Mouse (Mus musculus): ENCODE measurements around the gene Elp1. TPM values are rescaled to one million over a fixed set of nuclear protein-coding genes. Genes with fewer than 3 reads are reported as not detected.

Gene Elp1
- polyA plus RNA-seq, 1 experiment from 2014 or later: 64.0 TPM

DNA sequence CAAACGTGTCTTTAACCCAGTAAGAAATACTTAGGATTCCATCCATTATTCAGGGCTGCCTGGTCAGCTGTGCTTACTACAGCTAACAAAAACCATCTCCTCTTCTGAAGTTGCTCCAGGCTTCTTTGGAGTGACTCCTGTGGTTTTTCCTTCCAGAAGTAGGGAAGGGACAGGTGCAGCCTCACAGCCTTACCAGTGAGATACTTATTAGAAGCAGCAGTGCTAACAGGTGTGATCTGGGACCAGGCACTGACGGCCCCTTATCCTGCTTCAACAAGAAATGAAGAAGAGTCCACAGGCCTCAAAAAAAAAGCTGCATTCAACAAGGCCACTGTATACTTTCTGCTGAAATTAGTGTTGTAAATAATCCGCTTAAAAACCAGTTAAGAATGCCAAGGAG is 9.5 kb upstream of the Elp1 start:
- WGBS: 61% methylated on average over 3 of the region's 3 CpGs
- no peak overlapping the region for H3K9ac ChIP-seq (ENCODE audit: low read depth, low read length)
- H3K4me2 ChIP-seq (ENCODE audit: low read length): no peak overlapping the region
- no peaks in the 10 kb centered on the region for H3K27me3 ChIP-seq (ENCODE audit: control insufficient read depth, insufficient read depth, low read depth, low read length)
- no peak overlapping the region for H3K27ac ChIP-seq (ENCODE audit: low read length)
- peaks cover 16% of the 10 kb centered on the region for H3K36me3 ChIP-seq (ENCODE audit: control insufficient read depth, insufficient read depth, low read length)
- no peaks in the 10 kb centered on the region for H3K4me1 ChIP-seq (ENCODE audit: control insufficient read depth, insufficient read depth, low read length)
- H3K4me3 ChIP-seq (ENCODE audit: low read depth, low read length): no peak overlapping the region
- no peak for ATAC-seq
- no peaks in the 10 kb centered on the region for H3K9me3 ChIP-seq (replicated peaks; ENCODE audit: control insufficient read depth, low read length, poor library complexity, severe bottlenecking)

DNA sequence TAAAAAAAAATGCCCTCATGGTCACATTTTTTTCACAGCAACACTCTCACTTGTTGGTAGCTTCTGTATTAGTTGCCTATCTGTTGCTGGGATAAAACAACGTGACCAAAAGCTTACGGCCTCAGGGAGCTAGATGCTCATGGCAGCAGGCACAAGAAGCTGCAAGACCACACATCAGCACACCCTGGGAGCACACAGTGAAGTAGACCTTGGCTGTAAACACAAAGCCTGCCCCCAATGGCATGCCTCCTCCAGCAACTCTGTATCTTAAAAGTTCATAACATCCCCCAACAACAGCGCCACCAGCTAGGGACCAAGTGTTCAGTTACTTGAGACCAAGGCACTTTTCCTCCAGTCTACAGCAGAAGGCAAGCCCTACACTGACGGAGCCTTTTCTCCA is 6.9 kb upstream of the Elp1 start:
- no peak for ATAC-seq
- Histone ChIP-seq H3K27ac (ENCODE audit: low read length) (no peak overlapping the region), H3K27me3 (ENCODE audit: control insufficient read depth, insufficient read depth, low read depth, low read length) (no peaks in the 10 kb centered on the region), H3K4me3 (ENCODE audit: low read depth, low read length) (no peak overlapping the region), H3K4me1 (ENCODE audit: control insufficient read depth, insufficient read depth, low read length) (peaks cover 5% of the 10 kb centered on the region), H3K4me2 (ENCODE audit: low read length) (no peak overlapping the region), H3K9me3 (replicated peaks; ENCODE audit: control insufficient read depth, low read length, poor library complexity, severe bottlenecking) (no peaks in the 10 kb centered on the region), H3K36me3 (ENCODE audit: control insufficient read depth, insufficient read depth, low read length) (peaks cover 17% of the 10 kb centered on the region), H3K9ac (ENCODE audit: low read depth, low read length) (no peak overlapping the region)
- WGBS: 76% methylated on average over 4 of the region's 4 CpGs

DNA sequence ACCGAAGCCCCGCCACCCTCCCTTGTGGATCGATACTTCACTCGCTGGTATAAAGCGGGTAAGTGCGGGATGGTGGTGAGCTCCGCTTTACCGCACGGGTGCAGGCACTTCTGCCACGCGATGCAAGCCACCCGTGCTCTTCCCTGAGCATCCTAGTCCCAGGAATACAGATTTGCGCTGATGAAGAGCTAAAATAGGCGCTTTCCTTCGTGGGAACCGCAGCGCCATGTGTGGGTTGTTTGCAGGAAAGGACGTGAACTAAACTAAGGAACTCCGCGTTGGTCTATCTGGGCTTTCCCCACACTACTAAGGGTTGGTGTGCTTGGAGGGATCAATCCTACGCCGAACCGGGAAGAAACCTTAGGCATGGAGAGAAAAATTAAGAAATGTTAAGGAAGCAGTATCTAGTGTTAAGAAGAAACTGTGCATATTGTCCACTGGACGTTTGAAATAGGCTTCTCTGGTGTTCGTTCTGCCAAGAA is 579 bp upstream of the Elp1 start:
- peak overlapping the region; percentile 70 for H3K9ac ChIP-seq (ENCODE audit: low read depth, low read length)
- H3K9me3 ChIP-seq (replicated peaks; ENCODE audit: control insufficient read depth, low read length, poor library complexity, severe bottlenecking): no peaks in the 10 kb centered on the region
- H3K4me2 ChIP-seq (ENCODE audit: low read length): peak overlapping the region; percentile 76
- peak overlapping the region; percentile 74 for H3K4me3 ChIP-seq (ENCODE audit: low read depth, low read length)
- WGBS: under 1% methylated on average over 25 of the region's 25 CpGs
- no peaks in the 10 kb centered on the region for H3K27me3 ChIP-seq (ENCODE audit: control insufficient read depth, insufficient read depth, low read depth, low read length)
- H3K27ac ChIP-seq (ENCODE audit: low read length): peak overlapping the region; percentile 90
- peaks cover 26% of the 10 kb centered on the region for H3K4me1 ChIP-seq (ENCODE audit: control insufficient read depth, insufficient read depth, low read length)
- peaks cover 13% of the 10 kb centered on the region for H3K36me3 ChIP-seq (ENCODE audit: control insufficient read depth, insufficient read depth, low read length)
- peak; percentile 50 for ATAC-seq

DNA sequence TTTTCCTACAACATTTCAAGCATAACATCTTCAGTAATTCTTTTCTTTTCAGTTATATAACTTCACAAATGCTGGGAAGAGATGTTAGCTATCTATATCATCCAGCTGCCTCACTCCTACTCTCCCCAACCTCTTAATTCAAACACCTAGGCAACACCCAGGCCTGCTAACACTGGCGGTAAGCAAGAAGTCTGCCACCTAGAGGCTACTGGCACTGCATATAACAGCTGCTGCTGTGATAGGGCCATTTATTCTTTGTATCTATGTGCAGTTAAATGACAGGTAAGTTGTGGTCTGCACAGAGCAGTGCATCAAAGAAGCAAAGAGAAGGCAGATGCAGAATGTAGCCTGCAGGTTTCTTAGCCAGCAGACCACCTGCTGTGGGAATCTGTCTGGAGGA is 10.8 kb downstream of the Elp1 start:
- Histone ChIP-seq H3K36me3 (ENCODE audit: control insufficient read depth, insufficient read depth, low read length) (peaks cover 54% of the 10 kb centered on the region), H3K4me3 (ENCODE audit: low read depth, low read length) (no peak overlapping the region), H3K27me3 (ENCODE audit: control insufficient read depth, insufficient read depth, low read depth, low read length) (no peaks in the 10 kb centered on the region), H3K4me2 (ENCODE audit: low read length) (no peak overlapping the region), H3K9ac (ENCODE audit: low read depth, low read length) (no peak overlapping the region), H3K27ac (ENCODE audit: low read length) (no peak overlapping the region), H3K9me3 (replicated peaks; ENCODE audit: control insufficient read depth, low read length, poor library complexity, severe bottlenecking) (no peaks in the 10 kb centered on the region), H3K4me1 (ENCODE audit: control insufficient read depth, insufficient read depth, low read length) (no peaks in the 10 kb centered on the region)
- no peak for ATAC-seq
- 42% methylated on average over 1 of the region's 1 CpGs for WGBS

DNA sequence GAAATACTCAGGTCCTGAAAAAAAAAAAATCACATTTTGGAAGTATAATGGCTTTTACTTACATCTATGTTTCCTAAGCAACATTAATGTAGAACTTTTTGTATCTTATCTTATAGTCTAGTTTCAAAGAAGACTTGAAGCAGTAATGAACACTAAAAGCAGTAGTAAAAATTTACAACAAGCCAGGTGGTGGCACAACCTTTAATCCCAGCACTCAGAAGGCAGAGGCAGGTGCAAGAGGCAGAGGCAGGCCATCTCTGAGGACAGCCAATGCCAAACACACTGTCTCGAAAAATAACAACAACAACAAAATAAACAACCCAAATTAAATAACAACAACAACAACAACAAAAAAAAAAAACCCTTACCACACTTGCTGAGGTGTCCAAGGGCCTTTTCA is 31.1 kb downstream of the Elp1 start:
- Histone ChIP-seq H3K4me3 (ENCODE audit: low read depth, low read length) (no peak overlapping the region), H3K27ac (ENCODE audit: low read length) (no peak overlapping the region), H3K27me3 (ENCODE audit: control insufficient read depth, insufficient read depth, low read depth, low read length) (no peaks in the 10 kb centered on the region), H3K9me3 (replicated peaks; ENCODE audit: control insufficient read depth, low read length, poor library complexity, severe bottlenecking) (no peaks in the 10 kb centered on the region), H3K4me2 (ENCODE audit: low read length) (no peak overlapping the region), H3K4me1 (ENCODE audit: control insufficient read depth, insufficient read depth, low read length) (no peaks in the 10 kb centered on the region), H3K9ac (ENCODE audit: low read depth, low read length) (no peak overlapping the region), H3K36me3 (ENCODE audit: control insufficient read depth, insufficient read depth, low read length) (peaks cover 53% of the 10 kb centered on the region)
- ATAC-seq: no peak
- 75% methylated on average over 1 of the region's 1 CpGs for WGBS

DNA sequence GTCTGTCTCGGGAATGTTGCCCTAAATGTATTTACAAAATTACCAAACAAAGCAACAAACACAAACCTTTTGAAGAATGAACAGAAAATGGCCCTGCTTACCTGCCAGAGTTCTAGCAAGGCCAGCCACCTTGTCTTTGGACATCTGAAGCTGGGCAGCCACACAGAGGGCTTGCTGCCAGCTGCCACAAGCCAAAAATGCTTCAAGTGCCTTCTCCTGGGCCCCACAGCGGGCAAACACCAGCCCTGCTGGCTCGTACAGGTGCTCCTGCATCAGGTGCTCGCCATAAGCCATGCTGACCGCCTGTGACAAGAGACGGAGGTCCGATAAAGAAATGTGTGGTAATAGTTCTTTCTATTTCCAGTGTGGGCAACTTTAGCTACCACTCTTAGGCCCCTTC is 33.2 kb downstream of the Elp1 start:
- 96% methylated on average over 7 of the region's 7 CpGs for WGBS
- Histone ChIP-seq H3K9me3 (replicated peaks; ENCODE audit: control insufficient read depth, low read length, poor library complexity, severe bottlenecking) (no peaks in the 10 kb centered on the region), H3K36me3 (ENCODE audit: control insufficient read depth, insufficient read depth, low read length) (peaks cover 46% of the 10 kb centered on the region), H3K27me3 (ENCODE audit: control insufficient read depth, insufficient read depth, low read depth, low read length) (no peaks in the 10 kb centered on the region), H3K4me2 (ENCODE audit: low read length) (no peak overlapping the region), H3K27ac (ENCODE audit: low read length) (no peak overlapping the region), H3K4me3 (ENCODE audit: low read depth, low read length) (no peak overlapping the region), H3K4me1 (ENCODE audit: control insufficient read depth, insufficient read depth, low read length) (no peaks in the 10 kb centered on the region), H3K9ac (ENCODE audit: low read depth, low read length) (no peak overlapping the region)
- no peak for ATAC-seq

DNA sequence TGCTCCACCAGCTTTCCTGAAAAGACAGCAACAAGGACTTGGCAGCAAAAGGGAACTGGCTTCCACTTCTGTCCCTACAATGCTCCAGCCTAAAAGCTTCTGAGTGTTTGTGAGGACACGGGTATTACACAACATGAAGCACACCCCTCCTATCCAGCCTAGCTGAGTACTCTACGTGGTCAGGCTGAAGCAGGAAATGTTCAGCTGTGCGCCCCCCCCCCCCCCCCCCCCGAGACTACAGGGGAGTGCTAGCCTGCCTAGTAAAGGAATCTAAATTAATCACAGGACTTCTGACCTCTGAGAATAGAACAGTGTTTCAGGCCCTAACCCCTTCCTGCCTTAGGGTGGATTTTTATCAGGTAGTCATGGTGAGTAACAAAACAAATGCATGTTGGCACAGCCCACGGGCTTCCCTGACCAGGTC is 34.3 kb downstream of the Elp1 start:
- ATAC-seq: no peak
- WGBS: 81% methylated on average over 3 of the region's 5 CpGs
- H3K4me3 ChIP-seq (ENCODE audit: low read depth, low read length): no peak overlapping the region

DNA sequence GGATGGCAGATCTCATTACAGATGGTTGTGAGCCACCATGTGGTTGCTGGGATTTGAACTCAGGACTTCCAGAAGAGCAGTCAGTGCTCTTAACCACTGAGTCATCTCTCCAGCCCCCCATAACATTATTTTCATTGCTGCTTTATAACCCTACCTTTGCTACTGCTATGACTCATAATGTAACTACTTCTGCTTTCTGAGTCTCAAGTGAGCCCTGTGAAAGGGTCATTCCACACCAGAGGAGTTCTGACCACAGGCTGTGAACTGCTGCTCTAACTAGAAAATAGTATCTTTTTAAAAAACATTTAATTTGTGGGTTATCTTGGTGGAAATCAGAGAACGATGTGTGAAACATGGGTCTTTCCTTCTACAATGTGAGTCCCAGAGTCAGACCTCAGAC is 44.4 kb downstream of the Elp1 start:
- no peak for ATAC-seq
- no peaks in the 10 kb centered on the region for H3K27me3 ChIP-seq (ENCODE audit: control insufficient read depth, insufficient read depth, low read depth, low read length)
- H3K9ac ChIP-seq (ENCODE audit: low read depth, low read length): no peak overlapping the region
- 96% methylated on average over 1 of the region's 1 CpGs for WGBS
- no peak overlapping the region for H3K4me3 ChIP-seq (ENCODE audit: low read depth, low read length)
- no peak overlapping the region for H3K4me2 ChIP-seq (ENCODE audit: low read length)
- H3K4me1 ChIP-seq (ENCODE audit: control insufficient read depth, insufficient read depth, low read length): no peaks in the 10 kb centered on the region
- peaks cover 52% of the 10 kb centered on the region for H3K36me3 ChIP-seq (ENCODE audit: control insufficient read depth, insufficient read depth, low read length)
- H3K9me3 ChIP-seq (replicated peaks; ENCODE audit: control insufficient read depth, low read length, poor library complexity, severe bottlenecking): no peaks in the 10 kb centered on the region
- no peak overlapping the region for H3K27ac ChIP-seq (ENCODE audit: low read length)

More for the DNA sequence above, 34.3 kb downstream of the Elp1 start:
- Histone ChIP-seq H3K4me1 (ENCODE audit: control insufficient read depth, insufficient read depth, low read length) (no peaks in the 10 kb centered on the region), H3K36me3 (ENCODE audit: control insufficient read depth, insufficient read depth, low read length) (peaks cover 41% of the 10 kb centered on the region), H3K4me2 (ENCODE audit: low read length) (no peak overlapping the region), H3K9ac (ENCODE audit: low read depth, low read length) (no peak overlapping the region), H3K27me3 (ENCODE audit: control insufficient read depth, insufficient read depth, low read depth, low read length) (no peaks in the 10 kb centered on the region), H3K27ac (ENCODE audit: low read length) (no peak overlapping the region), H3K9me3 (replicated peaks; ENCODE audit: control insufficient read depth, low read length, poor library complexity, severe bottlenecking) (no peaks in the 10 kb centered on the region)

DNA sequence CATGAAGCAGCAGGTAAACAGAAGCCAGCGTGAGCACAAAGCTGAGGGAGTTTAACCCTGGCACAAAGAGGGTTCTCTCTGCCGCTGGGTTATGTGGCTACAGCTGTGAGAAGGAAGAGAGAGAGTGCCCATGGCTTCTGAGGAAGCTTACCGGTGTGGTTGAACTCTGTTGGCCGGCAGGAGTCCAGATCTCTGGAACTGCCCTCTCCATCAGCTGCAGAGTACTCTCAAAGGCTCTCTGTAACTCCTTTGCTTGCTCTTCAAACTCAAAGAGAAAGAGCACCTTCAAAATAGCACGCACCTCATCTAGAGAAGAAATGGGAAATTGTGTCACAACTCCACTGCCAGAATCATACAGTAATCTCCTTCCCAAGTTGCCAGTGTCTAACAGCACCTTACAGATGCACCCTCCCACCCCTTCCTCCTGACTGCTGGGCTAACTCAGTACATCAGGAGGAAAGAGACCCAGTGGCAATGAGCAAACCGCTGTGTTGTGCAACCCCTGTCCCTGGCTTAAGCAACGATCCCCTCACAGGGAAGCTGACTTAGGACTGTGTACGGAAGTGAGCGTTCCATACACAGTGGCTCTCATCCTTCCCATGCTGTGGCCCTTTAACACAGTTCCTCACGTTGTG is 45.0 kb downstream of the Elp1 start:
- Histone ChIP-seq H3K4me1 (ENCODE audit: control insufficient read depth, insufficient read depth, low read length) (no peaks in the 10 kb centered on the region), H3K9me3 (replicated peaks; ENCODE audit: control insufficient read depth, low read length, poor library complexity, severe bottlenecking) (no peaks in the 10 kb centered on the region), H3K4me3 (ENCODE audit: low read depth, low read length) (no peak overlapping the region), H3K9ac (ENCODE audit: low read depth, low read length) (no peak overlapping the region), H3K27ac (ENCODE audit: low read length) (no peak overlapping the region), H3K4me2 (ENCODE audit: low read length) (no peak overlapping the region), H3K27me3 (ENCODE audit: control insufficient read depth, insufficient read depth, low read depth, low read length) (no peaks in the 10 kb centered on the region), H3K36me3 (ENCODE audit: control insufficient read depth, insufficient read depth, low read length) (peaks cover 52% of the 10 kb centered on the region)
- 92% methylated on average over 10 of the region's 10 CpGs for WGBS
- no peak for ATAC-seq

All from midbrain, embryonic 16.5 days (tissue).